Mouse (Mus musculus) left cerebral cortex, postnatal 36 days (tissue): ENCODE measurements around the gene Gm21518. TPM values are rescaled to one million over a fixed set of nuclear protein-coding genes. Genes with fewer than 3 reads are reported as not detected.
"Not testable (repeated sequence)": the region's sequence is repeated elsewhere in the genome, so short reads cannot be mapped to it uniquely, and the experiment has no call there.

Experiments
- DNase-seq, 2 experiments: peaks; one replicate each; pipeline ENCODE4 v3.0.0; 2021 to 2022; ENCODE audit warnings: low spot score in 2 of 2, mixed read lengths in 1 of 2
- intact Hi-C: fragments of 180-260 bp; cut with DNase I; formaldehyde crosslinking; loops from one replicate; pipeline ENCODE4 v1.15.1; 2025
- total RNA-seq, 2 experiments: library from RNA; stranded (reverse); gene quantifications; 2 replicates each; pipeline ENCODE4 v1.2.3; 2021

The Gm21518 gene
- total RNA-seq: not detected

- intact Hi-C loops: not testable (repeated sequence)
These were observed at the start of gene Gm21518 for GRCm38 (mm10) chrY:62190566-62190965. TSS of gene Gm21518 (plus strand) at chrY:62190866.

More at GRCm38 (mm10) chrY:62190566-62190965, at the start of gene Gm21518:
- not testable (repeated sequence) for DNase-seq
